Mouse (Mus musculus) hindbrain, embryonic 15.5 days (tissue): ENCODE results near the gene Ell2. TPM values are rescaled to one million over a fixed set of nuclear protein-coding genes. Genes with fewer than 3 reads are reported as not detected.

ENCODE experiments used
- ATAC-seq: fragments of 200-750 bp; cut with Nextera tagmentation; 2 replicates; pipeline ENCODE4 v1.8.0; 2017; ENCODE audit warnings: low read depth, moderate number of reproducible peaks, moderate TSS enrichment; ENCODE audit not compliant: low FRiP score
- H3K27ac ChIP-seq: fragments of 300-500 bp; sonication (generic); replicated peaks from 2 replicates; pipeline ENCODE4 v1.5.1; 2015; ENCODE audit warnings: mild to moderate bottlenecking, inconsistent platforms
- H3K27me3 ChIP-seq: fragments of 300-500 bp; sonication (generic); 2 replicates; pipeline ENCODE4 v1.6.1; 2015; ENCODE audit warnings: control low read depth, inconsistent platforms
- H3K36me3 ChIP-seq: fragments of 300-500 bp; sonication (generic); 2 replicates; pipeline ENCODE4 v1.6.1; 2015; ENCODE audit warnings: control low read depth, inconsistent platforms
- H3K4me1 ChIP-seq: fragments of 300-500 bp; sonication (generic); replicated peaks from 2 replicates; pipeline ENCODE4 v1.6.1; 2015; ENCODE audit warnings: control low read depth, inconsistent platforms
- H3K4me2 ChIP-seq: fragments of 300-500 bp; sonication (generic); 2 replicates; pipeline ENCODE4 v1.6.1; 2015; ENCODE audit warnings: moderate library complexity, mild to moderate bottlenecking, inconsistent platforms
- H3K4me3 ChIP-seq: fragments of 300-500 bp; sonication (generic); 2 replicates; pipeline ENCODE4 v1.5.1; 2015; ENCODE audit warnings: mild to moderate bottlenecking, inconsistent platforms
- H3K9ac ChIP-seq: fragments of 300-500 bp; sonication (generic); 2 replicates; pipeline ENCODE4 v1.6.1; 2015; ENCODE audit warnings: inconsistent platforms
- H3K9me3 ChIP-seq: fragments of 300-500 bp; sonication (generic); 2 replicates; pipeline ENCODE4 v1.6.1; 2016; ENCODE audit warnings: control low read depth, inconsistent platforms
- WGBS: fragments of 180-500 bp; shearing (Covaris S2); methylation state at CpG from one replicate; pipeline ENCODE4 v1.1.7; 2015; 5-methylcytosine and 5-hydroxymethylcytosine counted together
- polyA plus RNA-seq: library from polyadenylated mRNA; unstranded; fragments of >200 nt; fragmentation: Nextera tagmentation; extraction: Ambion mirVana; gene quantifications from 2 replicates; pipeline ENCODE4 v1.2.1, GENCODE M21; 2015

Gene Ell2
- polyA plus RNA-seq, 1 experiment from 2014 or later: 2.8 TPM

GRCm38 (mm10) chr13:75775961-75776360 lies 69.4 kb downstream of the Ell2 start:
- Histone ChIP-seq H3K9ac (no peak overlapping the region), H3K9me3 (no peaks in the 10 kb centered on the region), H3K27me3 (no peaks in the 10 kb centered on the region), H3K36me3 (no peaks in the 10 kb centered on the region), H3K4me1 (no peaks in the 10 kb centered on the region), H3K27ac (no peak overlapping the region), H3K4me3 (no peak overlapping the region), H3K4me2 (no peak overlapping the region)
- ATAC-seq: no peak

GRCm38 (mm10) chr13:75776692-75777091 lies 70.1 kb downstream of the Ell2 start:
- H3K27ac ChIP-seq: no peak overlapping the region
- no peak for ATAC-seq
- 73% methylated on average over 1 of the region's 1 CpGs for WGBS
- H3K27me3 ChIP-seq: no peaks in the 10 kb centered on the region
- H3K9me3 ChIP-seq: no peaks in the 10 kb centered on the region
- no peak overlapping the region for H3K9ac ChIP-seq
- no peaks in the 10 kb centered on the region for H3K36me3 ChIP-seq
- no peak overlapping the region for H3K4me2 ChIP-seq
- no peaks in the 10 kb centered on the region for H3K4me1 ChIP-seq
- H3K4me3 ChIP-seq: no peak overlapping the region

- Histone ChIP-seq H3K9ac (no peak overlapping the region), H3K27me3 (no peaks in the 10 kb centered on the region), H3K4me3 (no peak overlapping the region), H3K27ac (no peak overlapping the region), H3K4me2 (no peak overlapping the region), H3K36me3 (no peaks in the 10 kb centered on the region), H3K9me3 (no peaks in the 10 kb centered on the region), H3K4me1 (no peaks in the 10 kb centered on the region)
- no peak for ATAC-seq
- WGBS: 91% methylated on average over 6 of the region's 6 CpGs
Observed at GRCm38 (mm10) chr13:75778156-75778555, 71.6 kb downstream of the Ell2 start.

GRCm38 (mm10) chr13:75779169-75779568 lies 72.6 kb downstream of the Ell2 start:
- Histone ChIP-seq H3K9me3 (no peaks in the 10 kb centered on the region), H3K4me2 (no peak overlapping the region), H3K4me3 (no peak overlapping the region), H3K36me3 (no peaks in the 10 kb centered on the region), H3K27ac (no peak overlapping the region), H3K9ac (no peak overlapping the region), H3K27me3 (no peaks in the 10 kb centered on the region), H3K4me1 (no peaks in the 10 kb centered on the region)
- 94% methylated on average over 2 of the region's 2 CpGs for WGBS
- ATAC-seq: no peak

- H3K9ac ChIP-seq: no peak overlapping the region
- H3K27ac ChIP-seq: no peak overlapping the region
- H3K27me3 ChIP-seq: no peaks in the 10 kb centered on the region
- H3K4me3 ChIP-seq: no peak overlapping the region
- 66% methylated on average over 2 of the region's 2 CpGs for WGBS
- H3K4me2 ChIP-seq: no peak overlapping the region
- no peaks in the 10 kb centered on the region for H3K9me3 ChIP-seq
- no peak for ATAC-seq
- H3K4me1 ChIP-seq: no peaks in the 10 kb centered on the region
- no peaks in the 10 kb centered on the region for H3K36me3 ChIP-seq
Observed at GRCm38 (mm10) chr13:75780096-75780495, 73.5 kb downstream of the Ell2 start.

- WGBS: 81% methylated on average over 4 of the region's 4 CpGs
- ATAC-seq: no peak
- no peak overlapping the region for H3K4me2 ChIP-seq
- H3K9me3 ChIP-seq: no peaks in the 10 kb centered on the region
- H3K9ac ChIP-seq: no peak overlapping the region
- no peaks in the 10 kb centered on the region for H3K27me3 ChIP-seq
- no peak overlapping the region for H3K4me3 ChIP-seq
- no peaks in the 10 kb centered on the region for H3K4me1 ChIP-seq
- no peaks in the 10 kb centered on the region for H3K36me3 ChIP-seq
- H3K27ac ChIP-seq: no peak overlapping the region
Observed at GRCm38 (mm10) chr13:75785726-75786125, 79.2 kb downstream of the Ell2 start.

- 89% methylated on average over 11 of the region's 11 CpGs for WGBS
- no peaks in the 10 kb centered on the region for H3K9me3 ChIP-seq
- H3K27ac ChIP-seq: no peak overlapping the region
- H3K36me3 ChIP-seq: no peaks in the 10 kb centered on the region
- ATAC-seq: no peak
- no peak overlapping the region for H3K9ac ChIP-seq
- no peaks in the 10 kb centered on the region for H3K4me1 ChIP-seq
- H3K4me3 ChIP-seq: no peak overlapping the region
- H3K27me3 ChIP-seq: no peaks in the 10 kb centered on the region
- no peak overlapping the region for H3K4me2 ChIP-seq
Observed at GRCm38 (mm10) chr13:75786264-75786663, 79.7 kb downstream of the Ell2 start.

GRCm38 (mm10) chr13:75787364-75787763 lies 80.8 kb downstream of the Ell2 start:
- Histone ChIP-seq H3K36me3 (no peaks in the 10 kb centered on the region), H3K4me3 (no peak overlapping the region), H3K9me3 (no peaks in the 10 kb centered on the region), H3K4me2 (no peak overlapping the region), H3K4me1 (no peaks in the 10 kb centered on the region), H3K27ac (no peak overlapping the region), H3K9ac (no peak overlapping the region), H3K27me3 (no peaks in the 10 kb centered on the region)
- WGBS: 89% methylated on average over 3 of the region's 3 CpGs
- no peak for ATAC-seq

GRCm38 (mm10) chr13:75788178-75788577 lies 81.6 kb downstream of the Ell2 start:
- Histone ChIP-seq H3K4me2 (no peak overlapping the region), H3K4me1 (no peaks in the 10 kb centered on the region), H3K27me3 (no peaks in the 10 kb centered on the region), H3K9ac (no peak overlapping the region), H3K4me3 (no peak overlapping the region), H3K36me3 (no peaks in the 10 kb centered on the region), H3K27ac (no peak overlapping the region), H3K9me3 (no peaks in the 10 kb centered on the region)
- 92% methylated on average over 4 of the region's 4 CpGs for WGBS
- no peak for ATAC-seq

- 83% methylated on average over 2 of the region's 2 CpGs for WGBS
- H3K27ac ChIP-seq: no peak overlapping the region
- no peaks in the 10 kb centered on the region for H3K27me3 ChIP-seq
- H3K4me3 ChIP-seq: no peak overlapping the region
- no peaks in the 10 kb centered on the region for H3K4me1 ChIP-seq
- no peak overlapping the region for H3K4me2 ChIP-seq
- no peaks in the 10 kb centered on the region for H3K36me3 ChIP-seq
- no peak for ATAC-seq
- H3K9me3 ChIP-seq: no peaks in the 10 kb centered on the region
- H3K9ac ChIP-seq: no peak overlapping the region
Observed at GRCm38 (mm10) chr13:75789061-75789834, 82.7 kb downstream of the Ell2 start.

GRCm38 (mm10) chr13:75790550-75791205 lies 84.1 kb downstream of the Ell2 start:
- no peaks in the 10 kb centered on the region for H3K4me1 ChIP-seq
- H3K9me3 ChIP-seq: no peaks in the 10 kb centered on the region
- H3K36me3 ChIP-seq: no peaks in the 10 kb centered on the region
- no peaks in the 10 kb centered on the region for H3K27me3 ChIP-seq
- H3K4me2 ChIP-seq: no peak overlapping the region
- ATAC-seq: no peak
- no peak overlapping the region for H3K4me3 ChIP-seq
- no peak overlapping the region for H3K27ac ChIP-seq
- H3K9ac ChIP-seq: no peak overlapping the region
- WGBS: 85% methylated on average over 1 of the region's 1 CpGs

GRCm38 (mm10) chr13:75793863-75794629 lies 87.5 kb downstream of the Ell2 start:
- Histone ChIP-seq H3K9me3 (no peaks in the 10 kb centered on the region), H3K27ac (no peak overlapping the region), H3K4me1 (no peaks in the 10 kb centered on the region), H3K4me2 (no peak overlapping the region), H3K9ac (no peak overlapping the region), H3K27me3 (no peaks in the 10 kb centered on the region), H3K36me3 (no peaks in the 10 kb centered on the region), H3K4me3 (no peak overlapping the region)
- no peak for ATAC-seq
- WGBS: 70% methylated on average over 6 of the region's 6 CpGs
